Mouse (Mus musculus): Measurements from ENCODE around the gene Csnk2b. TPM values are rescaled to one million over a fixed set of nuclear protein-coding genes. Genes with fewer than 3 reads are reported as not detected.

Gene Csnk2b
- polyA plus RNA-seq, 2 experiments: 79.2 to 127 TPM

DNA sequence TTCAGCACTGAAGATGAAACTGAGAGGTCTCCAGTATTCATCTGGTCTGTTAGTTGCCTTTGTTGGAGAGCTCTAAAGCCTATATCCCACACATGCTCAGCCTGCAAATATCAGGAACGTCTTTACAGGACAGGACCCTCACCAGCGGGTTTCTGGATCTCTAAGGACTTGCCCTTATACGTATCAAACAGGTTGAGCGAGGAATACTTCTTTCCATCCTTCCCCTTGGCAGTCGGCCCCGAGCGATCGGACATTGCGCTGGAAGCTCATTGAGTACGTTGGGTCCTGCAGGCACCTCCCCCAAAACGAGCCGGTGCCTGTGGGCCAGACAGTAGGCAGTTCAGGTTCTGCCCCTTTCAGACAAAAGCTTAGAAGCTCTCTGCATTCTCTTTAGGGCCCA lies 40.9 kb upstream of the Csnk2b start:
- TF ChIP-seq EP300 (IDR thresholded peaks at IDR 0.05; ENCODE audit: low read depth): no peak
- no peak for TF ChIP-seq CTCF (IDR thresholded peaks at IDR 0.05; ENCODE audit: low read depth)
- no peaks in the 10 kb centered on the region for H3K27me3 ChIP-seq (ENCODE audit: control insufficient read depth, insufficient read depth, low read length)
- DNase-seq (ENCODE audit: low read depth in 3 of 3, low spot score in 3 of 3) (no peak), ATAC-seq (ENCODE audit: insufficient read depth) (no peak)
- H3K9me3 ChIP-seq (ENCODE audit: control insufficient read depth, low read length): no peaks in the 10 kb centered on the region
- H3K27ac ChIP-seq: no peak overlapping the region
- 65% methylated on average over 12 of the region's 12 CpGs for WGBS (ENCODE audit: insufficient replicate concordance)
- peak overlapping the region; percentile 26 to 99 for H3K4me3 ChIP-seq (ENCODE audit: insufficient read depth in 1 of 2, low read depth in 2 of 2, low read length in 2 of 2)
- H3K36me3 ChIP-seq (replicated peaks; ENCODE audit: control insufficient read depth, insufficient read depth, low read depth): peaks cover 46% of the 10 kb centered on the region
- peak overlapping the region; percentile 99 for H3K9ac ChIP-seq (replicated peaks)
- H3K4me2 ChIP-seq (ENCODE audit: low read depth): peak overlapping the region; percentile 90
- peaks cover 4 to 21% of the 10 kb centered on the region in 2 experiments for H3K4me1 ChIP-seq (replicated peaks; ENCODE audit: control insufficient read depth in 2 of 2, insufficient read depth in 2 of 2, low read length in 1 of 2)

DNA sequence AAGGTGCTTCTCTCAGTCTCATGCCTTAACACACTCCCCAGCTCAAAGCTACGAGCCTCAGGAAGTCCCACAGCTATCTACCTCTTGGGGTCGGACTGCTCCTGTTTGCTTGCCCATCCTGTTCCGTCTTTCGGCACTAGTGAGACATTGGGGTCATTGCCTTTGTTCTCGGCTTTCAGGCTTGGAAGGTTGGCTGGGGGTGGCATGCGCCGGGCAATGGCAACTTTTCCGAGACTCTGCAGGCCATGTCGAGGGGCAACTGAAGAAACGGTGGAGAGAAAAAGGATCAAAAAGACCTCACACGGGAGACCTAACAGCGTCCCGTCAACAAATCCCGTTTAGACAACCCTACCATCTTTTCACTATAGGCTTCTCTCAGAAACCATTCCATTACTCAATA lies 40.3 kb upstream of the Csnk2b start:
- Histone ChIP-seq H3K4me2 (ENCODE audit: low read depth) (no peak overlapping the region), H3K27me3 (ENCODE audit: control insufficient read depth, insufficient read depth, low read length) (no peaks in the 10 kb centered on the region), H3K4me3 (ENCODE audit: insufficient read depth in 1 of 2, low read depth in 2 of 2, low read length in 2 of 2) (no peak overlapping the region; a peak in 1 of 4 replicates), H3K9me3 (ENCODE audit: control insufficient read depth, low read length) (no peaks in the 10 kb centered on the region), H3K9ac (replicated peaks) (no peak overlapping the region), H3K36me3 (replicated peaks; ENCODE audit: control insufficient read depth, insufficient read depth, low read depth) (peaks cover 52% of the 10 kb centered on the region), H3K27ac (no peak overlapping the region), H3K4me1 (replicated peaks; ENCODE audit: control insufficient read depth in 2 of 2, insufficient read depth in 2 of 2, low read length in 1 of 2) (peaks cover 4 to 21% of the 10 kb centered on the region in 2 experiments)
- WGBS (ENCODE audit: insufficient replicate concordance): 76% methylated on average over 14 of the region's 14 CpGs
- no peak for TF ChIP-seq CTCF (IDR thresholded peaks at IDR 0.05; ENCODE audit: low read depth)
- TF ChIP-seq EP300 (IDR thresholded peaks at IDR 0.05; ENCODE audit: low read depth): no peak
- no peak for ATAC-seq (ENCODE audit: insufficient read depth)
- DNase-seq (ENCODE audit: low read depth in 3 of 3, low spot score in 3 of 3): no peak

DNA sequence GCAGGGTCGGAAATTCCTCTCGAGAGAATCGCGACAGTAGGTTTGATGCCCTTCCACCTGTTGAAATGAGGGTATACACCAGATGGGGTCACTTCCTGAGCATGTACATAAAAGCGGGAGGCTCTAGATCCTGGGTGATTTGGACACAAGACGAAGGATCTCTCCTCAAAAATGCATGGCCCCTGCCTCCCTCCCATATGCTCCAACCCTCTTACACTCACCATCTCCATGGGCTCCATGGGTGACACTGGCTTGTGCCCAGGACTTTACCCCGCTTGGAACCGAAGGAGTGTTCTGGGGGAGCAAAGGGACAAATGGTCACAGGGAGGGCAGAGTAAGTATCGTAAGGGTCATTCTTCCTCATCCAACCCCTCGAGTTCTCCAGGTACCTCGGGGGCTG lies 39.6 kb upstream of the Csnk2b start:
- Histone ChIP-seq H3K9ac (replicated peaks) (no peak overlapping the region), H3K27me3 (ENCODE audit: control insufficient read depth, insufficient read depth, low read length) (no peaks in the 10 kb centered on the region), H3K36me3 (replicated peaks; ENCODE audit: control insufficient read depth, insufficient read depth, low read depth) (peaks cover 59% of the 10 kb centered on the region), H3K27ac (no peak overlapping the region), H3K4me1 (replicated peaks; ENCODE audit: control insufficient read depth in 2 of 2, insufficient read depth in 2 of 2, low read length in 1 of 2) (peaks cover 4 to 20% of the 10 kb centered on the region in 2 experiments), H3K4me2 (ENCODE audit: low read depth) (no peak overlapping the region), H3K4me3 (ENCODE audit: insufficient read depth in 1 of 2, low read depth in 2 of 2, low read length in 2 of 2) (no peak overlapping the region), H3K9me3 (ENCODE audit: control insufficient read depth, low read length) (no peaks in the 10 kb centered on the region)
- DNase-seq (ENCODE audit: low read depth in 3 of 3, low spot score in 3 of 3) (no peak), ATAC-seq (ENCODE audit: insufficient read depth) (no peak)
- 88% methylated on average over 11 of the region's 11 CpGs for WGBS (ENCODE audit: insufficient replicate concordance)
- no peak for TF ChIP-seq CTCF (IDR thresholded peaks at IDR 0.05; ENCODE audit: low read depth)
- no peak for TF ChIP-seq EP300 (IDR thresholded peaks at IDR 0.05; ENCODE audit: low read depth)

DNA sequence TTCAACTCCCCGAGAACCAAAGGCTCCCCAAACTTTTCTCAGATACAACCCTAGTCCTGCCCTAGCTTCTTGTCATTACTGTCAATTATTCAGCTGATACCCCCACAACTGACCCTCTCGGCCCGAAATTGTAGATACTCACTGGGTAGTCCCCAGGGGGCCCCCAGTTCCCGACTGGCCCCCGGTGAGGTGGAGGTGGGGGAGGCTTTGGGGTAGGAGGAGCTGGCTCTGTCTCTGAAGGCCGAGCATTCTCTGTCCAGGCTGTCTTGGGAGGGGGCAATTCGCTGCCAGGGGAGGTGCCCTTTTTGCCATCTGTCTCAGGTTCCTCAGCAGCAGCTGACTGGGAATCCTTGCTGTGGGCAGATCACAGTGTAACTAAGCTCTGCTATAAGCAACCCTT lies 37.8 kb upstream of the Csnk2b start:
- H3K4me3 ChIP-seq (ENCODE audit: insufficient read depth in 1 of 2, low read depth in 2 of 2, low read length in 2 of 2): no peak overlapping the region
- TF ChIP-seq CTCF (IDR thresholded peaks at IDR 0.05; ENCODE audit: low read depth) (no peak), EP300 (IDR thresholded peaks at IDR 0.05; ENCODE audit: low read depth) (no peak)
- no peaks in the 10 kb centered on the region for H3K9me3 ChIP-seq (ENCODE audit: control insufficient read depth, low read length)
- 86% methylated on average over 7 of the region's 7 CpGs for WGBS (ENCODE audit: insufficient replicate concordance)
- peaks cover 76% of the 10 kb centered on the region for H3K36me3 ChIP-seq (replicated peaks; ENCODE audit: control insufficient read depth, insufficient read depth, low read depth)
- no peaks in the 10 kb centered on the region for H3K27me3 ChIP-seq (ENCODE audit: control insufficient read depth, insufficient read depth, low read length)
- no peak for ATAC-seq (ENCODE audit: insufficient read depth)
- no peak overlapping the region for H3K9ac ChIP-seq (replicated peaks)
- no peak for DNase-seq (ENCODE audit: low read depth in 3 of 3, low spot score in 3 of 3)
- H3K27ac ChIP-seq: no peak overlapping the region
- H3K4me1 ChIP-seq (replicated peaks; ENCODE audit: control insufficient read depth in 2 of 2, insufficient read depth in 2 of 2, low read length in 1 of 2): peaks cover 0 to 11% of the 10 kb centered on the region in 2 experiments; a peak in 3 of 4 replicates
- H3K4me2 ChIP-seq (ENCODE audit: low read depth): no peak overlapping the region

DNA sequence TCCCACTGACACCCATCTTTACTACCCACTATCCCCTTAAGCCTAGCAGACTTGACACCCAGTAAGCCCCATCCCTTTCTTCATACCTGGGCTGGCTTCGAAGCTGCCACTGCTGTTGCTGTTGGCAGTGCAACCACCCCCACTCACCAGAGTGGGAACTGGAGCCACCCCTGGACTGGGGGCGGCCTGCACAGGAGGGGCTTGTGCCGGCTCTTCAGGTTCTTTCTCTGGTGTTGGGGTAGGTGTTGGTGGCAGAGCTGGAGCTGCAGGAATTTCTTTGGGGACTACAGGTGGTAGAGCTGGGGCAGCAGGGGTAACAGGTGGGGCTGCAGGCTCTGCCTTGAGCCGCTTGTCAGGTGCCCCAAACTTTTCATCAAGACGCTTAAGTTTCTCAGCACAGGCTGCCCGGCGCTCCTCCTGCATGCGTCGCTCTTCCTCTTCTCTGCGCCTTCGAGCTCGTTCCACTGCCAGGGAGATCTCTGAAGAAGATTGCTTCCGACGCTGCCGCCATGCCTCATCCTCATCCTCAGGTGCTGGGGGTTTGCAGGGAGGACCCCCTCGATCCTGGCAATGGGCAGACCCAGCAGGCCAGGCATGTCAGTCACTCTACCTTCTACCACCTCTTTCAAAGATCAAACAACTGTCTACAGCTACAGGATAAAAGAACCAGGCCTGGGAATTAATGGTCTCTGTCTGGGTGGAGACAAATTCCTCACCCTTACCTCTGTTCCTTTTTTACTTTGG lies 37.2 kb upstream of the Csnk2b start:
- H3K36me3 ChIP-seq (replicated peaks; ENCODE audit: control insufficient read depth, insufficient read depth, low read depth): peaks cover 83% of the 10 kb centered on the region
- no peak overlapping the region for H3K27ac ChIP-seq
- no peak for ATAC-seq (ENCODE audit: insufficient read depth)
- no peak for DNase-seq (ENCODE audit: low read depth in 3 of 3, low spot score in 3 of 3)
- peaks cover 0 to 11% of the 10 kb centered on the region in 2 experiments; a peak in 3 of 4 replicates for H3K4me1 ChIP-seq (replicated peaks; ENCODE audit: control insufficient read depth in 2 of 2, insufficient read depth in 2 of 2, low read length in 1 of 2)
- H3K4me2 ChIP-seq (ENCODE audit: low read depth): no peak overlapping the region
- no peak overlapping the region for H3K4me3 ChIP-seq (ENCODE audit: insufficient read depth in 1 of 2, low read depth in 2 of 2, low read length in 2 of 2)
- 87% methylated on average over 16 of the region's 16 CpGs for WGBS (ENCODE audit: insufficient replicate concordance)
- no peak for TF ChIP-seq CTCF (IDR thresholded peaks at IDR 0.05; ENCODE audit: low read depth)
- TF ChIP-seq EP300 (IDR thresholded peaks at IDR 0.05; ENCODE audit: low read depth): no peak
- H3K9me3 ChIP-seq (ENCODE audit: control insufficient read depth, low read length): no peaks in the 10 kb centered on the region
- no peak overlapping the region for H3K9ac ChIP-seq (replicated peaks)
- H3K27me3 ChIP-seq (ENCODE audit: control insufficient read depth, insufficient read depth, low read length): no peaks in the 10 kb centered on the region
